Mouse (Mus musculus): Measurements from ENCODE around the gene Lmx1a.

GRCm38 (mm10) chr1:167779766-167780488, 90.9 kb downstream of the Lmx1a start:
- no peak for TF ChIP-seq CTCF (IDR thresholded peaks at IDR 0.05; ENCODE audit: control insufficient read depth, insufficient read depth, low read length)
- no peak for TF ChIP-seq POLR2A (IDR thresholded peaks at IDR 0.05; ENCODE audit: borderline replicate concordance, control insufficient read depth, low read depth, low read length)
